Mouse (Mus musculus): Measurements from ENCODE around the gene Itpr1. TPM values are rescaled to one million over a fixed set of nuclear protein-coding genes. Genes with fewer than 3 reads are reported as not detected.

Itpr1 gene
- polyA plus RNA-seq, 1 experiment from 2014 or later = 4.0 TPM

GRCm38 (mm10) chr6:108247211-108247610 lies 34.3 kb downstream of the Itpr1 start:
- Histone ChIP-seq H3K27ac (replicated peaks) (peak overlapping the region; percentile 49; the same call in 1 of the 2 replicates), H3K36me3 (ENCODE audit: control insufficient read depth, insufficient read depth, low read length) (no peaks in the 10 kb centered on the region), H3K4me1 (replicated peaks; ENCODE audit: control insufficient read depth, insufficient read depth) (0 out of 2 replicates have a peak, but pooled peaks cover 6% of the 10 kb centered on the region), H3K4me3 (ENCODE audit: low read depth, low read length) (no peak overlapping the region), H3K9me3 (ENCODE audit: control insufficient read depth, low read length) (no peaks in the 10 kb centered on the region), H3K9ac (ENCODE audit: low read length) (no peak overlapping the region), H3K27me3 (ENCODE audit: control insufficient read depth, insufficient read depth, low read length) (no peaks in the 10 kb centered on the region), H3K4me2 (replicated peaks; ENCODE audit: low read depth) (no peak overlapping the region)
- 54% methylated on average over 2 of the region's 3 CpGs for WGBS
- ATAC-seq (ENCODE audit: low FRiP score, low TSS enrichment) (peak; percentile 92), DNase-seq (ENCODE audit: low spot score) (peak; percentile 52)
- no peak for TF ChIP-seq CTCF (IDR thresholded peaks at IDR 0.05; ENCODE audit: low read depth)
- TF ChIP-seq EP300 (optimal IDR thresholded peaks at IDR 0.05) = peak; percentile 57

DNA sequence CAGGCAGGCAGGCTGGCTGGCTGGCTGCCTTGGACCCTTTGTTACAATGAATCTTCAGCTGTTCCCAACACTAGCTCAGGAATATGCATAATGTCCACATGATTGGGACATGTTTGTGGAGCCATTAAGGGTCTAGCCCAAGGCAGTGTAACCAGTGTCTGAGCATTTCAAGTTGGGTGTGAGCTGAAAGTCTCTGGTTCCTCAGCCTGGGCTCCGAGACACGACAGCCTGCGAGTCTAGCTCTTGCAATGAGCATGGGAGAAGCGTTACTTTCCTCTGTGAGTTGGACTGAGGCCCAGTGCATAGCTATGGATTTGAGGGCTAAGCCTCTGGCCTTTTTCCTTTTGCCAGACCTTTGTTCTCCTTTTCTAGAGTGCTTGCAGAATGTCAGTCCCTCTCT lies 35.6 kb downstream of the Itpr1 start:
- peak overlapping the region; percentile 66 for H3K27ac ChIP-seq (replicated peaks)
- H3K4me1 ChIP-seq (replicated peaks; ENCODE audit: control insufficient read depth, insufficient read depth) = 0 out of 2 replicates have a peak, but pooled peaks cover 6% of the 10 kb centered on the region
- DNase-seq (ENCODE audit: low spot score) (no peak), ATAC-seq (ENCODE audit: low FRiP score, low TSS enrichment) (peak; percentile 19; the same call in 1 of the 2 replicates)
- H3K9ac ChIP-seq (ENCODE audit: low read length) = no peak overlapping the region
- TF ChIP-seq CTCF (IDR thresholded peaks at IDR 0.05; ENCODE audit: low read depth) (no peak), EP300 (optimal IDR thresholded peaks at IDR 0.05) (no peak)
- no peaks in the 10 kb centered on the region for H3K27me3 ChIP-seq (ENCODE audit: control insufficient read depth, insufficient read depth, low read length)
- no peak overlapping the region for H3K4me3 ChIP-seq (ENCODE audit: low read depth, low read length)
- no peaks in the 10 kb centered on the region for H3K9me3 ChIP-seq (ENCODE audit: control insufficient read depth, low read length)
- 13% methylated on average over 4 of the region's 4 CpGs for WGBS
- no peak overlapping the region for H3K4me2 ChIP-seq (replicated peaks; ENCODE audit: low read depth)
- H3K36me3 ChIP-seq (ENCODE audit: control insufficient read depth, insufficient read depth, low read length) = no peaks in the 10 kb centered on the region

- H3K36me3 ChIP-seq (ENCODE audit: control insufficient read depth, insufficient read depth, low read length) = no peaks in the 10 kb centered on the region
- H3K27ac ChIP-seq (replicated peaks) = peak overlapping the region; percentile 66
- ATAC-seq (ENCODE audit: low FRiP score, low TSS enrichment) = no peak
- H3K27me3 ChIP-seq (ENCODE audit: control insufficient read depth, insufficient read depth, low read length) = no peaks in the 10 kb centered on the region
- H3K4me1 ChIP-seq (replicated peaks; ENCODE audit: control insufficient read depth, insufficient read depth) = 0 out of 2 replicates have a peak, but pooled peaks cover 6% of the 10 kb centered on the region
- no peak for TF ChIP-seq CTCF (IDR thresholded peaks at IDR 0.05; ENCODE audit: low read depth)
- TF ChIP-seq EP300 (optimal IDR thresholded peaks at IDR 0.05) = no peak
- no peaks in the 10 kb centered on the region for H3K9me3 ChIP-seq (ENCODE audit: control insufficient read depth, low read length)
- 26% methylated on average over 9 of the region's 9 CpGs for WGBS
- H3K9ac ChIP-seq (ENCODE audit: low read length) = no peak overlapping the region
- H3K4me3 ChIP-seq (ENCODE audit: low read depth, low read length) = no peak overlapping the region
- no peak overlapping the region for H3K4me2 ChIP-seq (replicated peaks; ENCODE audit: low read depth)
- DNase-seq (ENCODE audit: low spot score) = peak; percentile 18
Measured at GRCm38 (mm10) chr6:108249031-108249917, 36.4 kb downstream of the Itpr1 start.

DNA sequence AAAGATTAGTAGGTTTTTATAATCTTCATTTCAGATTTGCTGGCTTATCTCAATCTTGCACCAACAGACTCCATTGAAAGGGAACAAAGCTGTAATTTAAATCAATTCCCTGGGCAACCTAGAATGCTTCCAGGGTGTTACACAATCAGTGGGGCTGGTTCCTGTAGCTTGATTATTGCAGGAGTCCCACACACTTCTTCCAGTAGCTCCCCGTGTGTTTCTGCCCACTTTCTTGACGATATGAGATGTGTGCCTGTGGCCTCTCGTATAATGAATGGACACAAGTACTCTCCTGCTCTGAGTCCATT lies 37.0 kb downstream of the Itpr1 start:
- H3K4me1 ChIP-seq (replicated peaks; ENCODE audit: control insufficient read depth, insufficient read depth) = 0 out of 2 replicates have a peak, but pooled peaks cover 6% of the 10 kb centered on the region

DNA sequence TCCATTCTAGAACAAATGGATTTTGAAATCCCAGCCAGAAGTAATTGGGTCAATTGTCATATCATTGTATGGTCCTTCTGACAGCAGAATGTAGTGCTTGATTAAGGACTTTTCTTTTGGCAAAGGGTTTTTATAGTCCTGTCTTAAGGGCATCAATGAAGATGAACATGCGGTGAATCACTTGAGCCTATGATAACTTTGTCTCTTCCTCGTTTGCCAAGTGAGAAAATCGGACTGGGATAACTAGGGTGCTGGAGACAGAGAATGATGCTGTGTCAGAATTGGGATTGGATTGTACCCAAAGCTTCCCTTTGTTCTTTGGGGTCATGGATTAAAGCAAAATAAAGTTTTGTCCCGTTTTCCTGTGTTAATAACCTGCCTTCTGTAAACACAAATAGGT lies 37.5 kb downstream of the Itpr1 start:
- H3K9me3 ChIP-seq (ENCODE audit: control insufficient read depth, low read length) = no peaks in the 10 kb centered on the region
- no peak overlapping the region for H3K4me2 ChIP-seq (replicated peaks; ENCODE audit: low read depth)
- H3K4me3 ChIP-seq (ENCODE audit: low read depth, low read length) = no peak overlapping the region
- 81% methylated on average over 4 of the region's 4 CpGs for WGBS
- H3K4me1 ChIP-seq (replicated peaks; ENCODE audit: control insufficient read depth, insufficient read depth) = 0 out of 2 replicates have a peak, but pooled peaks cover 6% of the 10 kb centered on the region
- H3K36me3 ChIP-seq (ENCODE audit: control insufficient read depth, insufficient read depth, low read length) = no peaks in the 10 kb centered on the region
- DNase-seq (ENCODE audit: low spot score) (no peak), ATAC-seq (ENCODE audit: low FRiP score, low TSS enrichment) (no peak)
- H3K27me3 ChIP-seq (ENCODE audit: control insufficient read depth, insufficient read depth, low read length) = no peaks in the 10 kb centered on the region
- TF ChIP-seq EP300 (optimal IDR thresholded peaks at IDR 0.05) = no peak
- no peak overlapping the region for H3K9ac ChIP-seq (ENCODE audit: low read length)
- no peak overlapping the region for H3K27ac ChIP-seq (replicated peaks)

More for the DNA sequence above, 37.0 kb downstream of the Itpr1 start:
- WGBS = 46% methylated on average over 3 of the region's 3 CpGs
- no peaks in the 10 kb centered on the region for H3K36me3 ChIP-seq (ENCODE audit: control insufficient read depth, insufficient read depth, low read length)
- no peaks in the 10 kb centered on the region for H3K27me3 ChIP-seq (ENCODE audit: control insufficient read depth, insufficient read depth, low read length)
- H3K27ac ChIP-seq (replicated peaks) = 0 out of 2 replicates have a peak overlapping the region, but pooled peaks have one; percentile 35
- no peak for DNase-seq (ENCODE audit: low spot score)
- TF ChIP-seq CTCF (IDR thresholded peaks at IDR 0.05; ENCODE audit: low read depth) (no peak), EP300 (optimal IDR thresholded peaks at IDR 0.05) (no peak)
- H3K9ac ChIP-seq (ENCODE audit: low read length) = no peak overlapping the region
- ATAC-seq (ENCODE audit: low FRiP score, low TSS enrichment) = no peak
- H3K4me3 ChIP-seq (ENCODE audit: low read depth, low read length) = no peak overlapping the region
- no peak overlapping the region for H3K4me2 ChIP-seq (replicated peaks; ENCODE audit: low read depth)
- H3K9me3 ChIP-seq (ENCODE audit: control insufficient read depth, low read length) = no peaks in the 10 kb centered on the region
